Mouse (Mus musculus) kidney, embryonic 14.5 days (tissue): Measurements from ENCODE around the gene Ccdc185. TPM values are rescaled to one million over a fixed set of nuclear protein-coding genes. Genes with fewer than 3 reads are reported as not detected.
A peak's percentile ranks its signal among the peaks of the same experiment; 100 is the strongest.

Source experiments
- ATAC-seq: fragments of 200-750 bp; cut with Nextera tagmentation; 2 replicates; pipeline ENCODE4 v1.8.0; 2017; ENCODE audit warnings: moderate number of reproducible peaks, mild to moderate bottlenecking, moderate TSS enrichment, moderate library complexity; ENCODE audit not compliant: low FRiP score, low TSS enrichment
- H3K27ac ChIP-seq: fragments of 300-500 bp; sonication (generic); 2 replicates; pipeline ENCODE4 v1.5.1; 2014; ENCODE audit warnings: low read depth, mild to moderate bottlenecking, low read length, moderate library complexity, mixed read lengths
- H3K27me3 ChIP-seq: fragments of 300-500 bp; sonication (generic); 2 replicates; pipeline ENCODE4 v1.6.1; 2014; ENCODE audit warnings: mild to moderate bottlenecking, low read length; ENCODE audit not compliant: control insufficient read depth, insufficient read depth
- H3K36me3 ChIP-seq: fragments of 300-500 bp; sonication (generic); 2 replicates; pipeline ENCODE4 v1.6.1; 2014; ENCODE audit warnings: low read length, mixed read lengths; ENCODE audit not compliant: control insufficient read depth, insufficient read depth
- H3K4me1 ChIP-seq: fragments of 300-500 bp; sonication (generic); 2 replicates; pipeline ENCODE4 v1.6.1; 2014; ENCODE audit warnings: low read length, mixed read lengths; ENCODE audit not compliant: control insufficient read depth, insufficient read depth
- H3K4me2 ChIP-seq: fragments of 300-500 bp; sonication (generic); replicated peaks from 2 replicates; pipeline ENCODE4 v1.6.1; 2014; ENCODE audit warnings: low read depth, mild to moderate bottlenecking, low read length
- H3K4me3 ChIP-seq: fragments of 300-500 bp; sonication (generic); 2 replicates; pipeline ENCODE4 v1.5.1; 2014; ENCODE audit warnings: mild to moderate bottlenecking, low read length
- H3K9ac ChIP-seq: fragments of 300-500 bp; sonication (generic); 2 replicates; pipeline ENCODE4 v1.6.1; 2014; ENCODE audit warnings: low read depth, mild to moderate bottlenecking, low read length, moderate library complexity
- H3K9me3 ChIP-seq: fragments of 300-500 bp; sonication (generic); 2 replicates; pipeline ENCODE4 v1.6.1; 2016; ENCODE audit warnings: low read length; ENCODE audit not compliant: control insufficient read depth
- whole genome bisulfite sequencing: fragments of 180-500 bp; shearing (Covaris S2); extraction: QIAGEN DNeasy Blood & Tissue Kit; methylation state at CpG from one replicate; pipeline ENCODE4 v1.1.7; 2014; 5-methylcytosine and 5-hydroxymethylcytosine counted together
- polyA plus RNA-seq: library from polyadenylated mRNA; unstranded; fragments of >200 nt; fragmentation: Nextera tagmentation; extraction: Ambion mirVana; gene quantifications from 2 replicates; pipeline ENCODE4 v1.2.1, GENCODE M21; 2014

The Ccdc185 gene
- polyA plus RNA-seq, result not detected in 2 replicates

DNA sequence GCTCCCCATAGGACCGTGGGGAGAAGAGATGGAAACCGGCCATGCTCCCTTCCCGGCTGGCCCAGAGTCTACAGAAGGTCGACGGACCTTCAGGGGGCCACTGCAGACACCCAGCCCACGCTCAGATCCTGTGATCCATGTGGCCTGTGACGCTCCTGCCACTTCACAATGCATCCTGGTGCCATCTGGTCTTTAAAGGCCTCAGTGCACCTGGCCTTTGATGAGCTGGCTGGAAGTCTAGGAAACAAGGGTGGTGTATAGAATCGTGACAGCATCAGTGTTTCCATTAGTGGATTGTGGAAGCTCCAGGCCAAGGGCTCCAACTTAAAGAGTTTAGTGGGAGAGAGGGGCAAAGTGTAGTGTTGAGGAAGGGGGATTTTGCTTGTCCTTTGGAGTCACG, at the start of gene Ccdc185:
Gene Ccdc185, minus strand, starts transcription at position 101 of the 400 bp plus-strand sequence.
- Histone ChIP-seq H3K27ac (no peak within 1 kb of the TSS), H3K36me3 (no peaks in the 10 kb centered on the region), H3K9ac (no peak within 1 kb of the TSS), H3K4me1 (no peaks in the 10 kb centered on the region), H3K27me3 (no peaks in the 10 kb centered on the region), H3K4me3 (no peak within 1 kb of the TSS), H3K9me3 (no peaks in the 10 kb centered on the region; the same call in 1 of the 2 replicates), H3K4me2 (no peak within 1 kb of the TSS)
- 93% methylated on average over 9 of the region's 9 CpGs for WGBS
- ATAC-seq, result no peak

DNA sequence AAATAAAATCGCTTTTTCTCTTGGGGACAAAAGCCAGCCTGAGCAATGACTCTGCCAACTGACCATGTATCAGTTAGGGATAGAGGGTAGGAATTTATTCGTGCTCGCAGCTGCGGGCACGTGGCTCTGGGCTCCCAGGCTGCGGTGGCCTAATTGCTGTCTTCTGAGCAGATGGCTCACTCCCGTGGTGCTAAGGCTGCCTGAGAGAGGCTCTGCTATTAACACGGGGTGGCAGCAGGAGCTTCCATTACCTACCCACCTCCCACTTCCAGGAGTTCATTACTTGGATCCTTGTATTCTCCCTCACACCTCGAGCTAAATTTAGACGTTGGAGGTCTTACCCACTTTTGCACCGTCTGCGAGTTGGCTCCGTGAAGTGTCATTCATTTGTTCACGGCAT, 48.1 kb upstream of the Ccdc185 start:
- Histone ChIP-seq H3K4me2 (no peak overlapping the region), H3K4me3 (no peak overlapping the region), H3K27ac (no peak overlapping the region), H3K4me1 (peaks cover 9% of the 10 kb centered on the region), H3K27me3 (no peaks in the 10 kb centered on the region), H3K36me3 (no peaks in the 10 kb centered on the region), H3K9ac (no peak overlapping the region), H3K9me3 (no peaks in the 10 kb centered on the region)
- no peak for ATAC-seq
- 34% methylated on average over 14 of the region's 14 CpGs for WGBS

DNA sequence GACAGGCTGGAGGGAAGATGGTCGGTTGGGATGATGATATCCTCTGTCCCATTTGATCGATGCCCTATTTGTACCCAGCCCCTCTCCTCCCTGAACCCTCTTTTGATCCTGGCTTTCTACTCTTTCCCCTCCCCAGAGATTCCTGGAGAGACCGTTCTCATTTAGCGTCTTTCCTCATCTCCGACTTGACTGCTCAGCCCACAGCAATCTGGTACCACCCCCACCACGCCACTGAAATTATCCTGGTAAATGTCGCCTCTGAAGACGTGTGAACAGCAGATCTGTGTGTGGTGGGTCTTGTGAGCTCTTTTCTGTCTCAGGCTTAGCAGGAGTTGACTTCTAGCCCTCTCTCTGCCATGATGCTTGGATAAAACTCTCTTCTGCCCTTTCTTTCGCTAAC, 45.6 kb upstream of the Ccdc185 start:
- Histone ChIP-seq H3K4me1 (peaks cover 12% of the 10 kb centered on the region), H3K27ac (no peak overlapping the region), H3K9me3 (no peaks in the 10 kb centered on the region), H3K36me3 (no peaks in the 10 kb centered on the region), H3K27me3 (no peaks in the 10 kb centered on the region), H3K4me3 (no peak overlapping the region), H3K9ac (no peak overlapping the region), H3K4me2 (no peak overlapping the region)
- ATAC-seq, result no peak
- WGBS, result 95% methylated on average over 9 of the region's 9 CpGs

DNA sequence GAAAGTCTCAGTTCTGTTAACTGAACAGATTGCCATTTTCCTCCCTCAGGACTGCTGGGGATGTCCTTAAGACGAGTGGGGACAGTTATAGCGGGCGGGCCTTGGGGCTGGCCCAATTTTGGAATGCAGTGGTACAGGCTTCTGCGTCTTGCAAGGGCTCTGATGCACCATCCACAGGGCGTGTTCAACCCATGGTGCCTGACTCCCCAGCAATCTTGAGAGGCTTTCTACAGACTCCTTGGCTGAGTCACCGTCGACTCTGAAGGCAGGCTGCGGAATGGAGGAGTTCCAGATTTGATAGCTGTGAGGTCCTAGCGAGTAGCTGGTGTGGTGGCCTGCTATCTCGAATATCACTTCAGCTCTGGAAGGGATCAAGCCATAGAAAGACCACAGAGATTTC, 45.2 kb upstream of the Ccdc185 start:
- no peaks in the 10 kb centered on the region for H3K27me3 ChIP-seq
- H3K9ac ChIP-seq, result no peak overlapping the region
- H3K27ac ChIP-seq, result no peak overlapping the region
- whole genome bisulfite sequencing, result 93% methylated on average over 10 of the region's 10 CpGs
- H3K36me3 ChIP-seq, result no peaks in the 10 kb centered on the region
- H3K4me1 ChIP-seq, result peaks cover 14% of the 10 kb centered on the region
- no peak overlapping the region for H3K4me2 ChIP-seq
- H3K4me3 ChIP-seq, result no peak overlapping the region
- no peak for ATAC-seq
- H3K9me3 ChIP-seq, result no peaks in the 10 kb centered on the region

DNA sequence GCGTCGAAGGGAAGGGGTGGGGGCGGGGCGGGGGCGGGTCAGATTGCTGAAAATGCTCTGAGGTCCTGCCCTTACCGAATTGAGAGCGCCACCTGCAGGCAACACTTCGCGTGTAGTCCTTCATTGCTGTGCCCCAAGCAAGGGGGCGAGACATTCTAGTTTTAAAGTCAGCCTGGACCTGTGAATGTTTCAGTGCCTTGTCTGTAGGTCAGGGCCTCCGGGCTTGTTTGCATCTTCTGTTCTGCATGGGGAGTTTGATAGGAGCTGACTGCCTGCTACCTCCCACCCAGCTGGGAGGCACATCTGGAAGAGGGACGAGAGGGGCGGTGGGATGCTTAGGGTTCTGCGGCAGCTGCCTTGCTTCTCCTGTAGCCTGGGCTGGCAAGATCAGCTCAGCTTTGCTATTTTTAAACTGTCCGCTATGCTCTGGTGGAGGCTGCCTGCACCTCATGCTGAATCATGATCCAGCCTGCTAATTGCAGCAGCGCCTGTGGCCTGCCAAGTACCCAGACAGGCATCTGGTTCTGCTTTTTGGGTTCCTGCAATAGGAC, 43.6 kb upstream of the Ccdc185 start:
- Histone ChIP-seq H3K4me3 (no peak overlapping the region), H3K9me3 (no peaks in the 10 kb centered on the region), H3K4me1 (peaks cover 22% of the 10 kb centered on the region), H3K36me3 (no peaks in the 10 kb centered on the region), H3K9ac (no peak overlapping the region), H3K4me2 (peak overlapping the region; percentile 29), H3K27me3 (no peaks in the 10 kb centered on the region), H3K27ac (0 out of 2 replicates have a peak overlapping the region, but pooled peaks have one; percentile 47)
- peak; percentile 78 for ATAC-seq
- 10% methylated on average over 16 of the region's 16 CpGs for WGBS

DNA sequence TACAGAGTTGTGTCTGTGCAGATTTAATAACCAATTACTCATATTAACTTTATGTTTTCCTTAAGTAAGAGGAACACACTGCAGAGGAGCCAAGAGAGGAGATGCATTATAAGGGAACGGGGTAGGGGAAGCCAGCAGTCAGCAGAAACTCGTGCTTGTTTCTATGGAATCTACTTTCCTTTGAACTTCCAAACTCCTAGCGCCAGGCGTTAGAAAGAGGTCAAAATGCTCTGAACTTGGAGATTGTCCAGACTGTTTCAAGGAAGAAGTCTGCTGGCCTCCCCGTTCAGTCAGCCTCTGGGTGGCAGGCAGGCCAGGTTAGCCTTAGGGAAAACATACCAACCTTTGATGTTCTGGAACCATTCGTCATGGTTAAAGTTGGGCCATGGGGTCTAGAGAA, 39.9 kb upstream of the Ccdc185 start:
- Histone ChIP-seq H3K9ac (no peak overlapping the region), H3K36me3 (no peaks in the 10 kb centered on the region), H3K9me3 (no peaks in the 10 kb centered on the region), H3K27me3 (no peaks in the 10 kb centered on the region), H3K27ac (no peak overlapping the region), H3K4me1 (peaks cover 29% of the 10 kb centered on the region), H3K4me3 (no peak overlapping the region), H3K4me2 (no peak overlapping the region)
- WGBS, result 31% methylated on average over 6 of the region's 6 CpGs
- no peak for ATAC-seq

DNA sequence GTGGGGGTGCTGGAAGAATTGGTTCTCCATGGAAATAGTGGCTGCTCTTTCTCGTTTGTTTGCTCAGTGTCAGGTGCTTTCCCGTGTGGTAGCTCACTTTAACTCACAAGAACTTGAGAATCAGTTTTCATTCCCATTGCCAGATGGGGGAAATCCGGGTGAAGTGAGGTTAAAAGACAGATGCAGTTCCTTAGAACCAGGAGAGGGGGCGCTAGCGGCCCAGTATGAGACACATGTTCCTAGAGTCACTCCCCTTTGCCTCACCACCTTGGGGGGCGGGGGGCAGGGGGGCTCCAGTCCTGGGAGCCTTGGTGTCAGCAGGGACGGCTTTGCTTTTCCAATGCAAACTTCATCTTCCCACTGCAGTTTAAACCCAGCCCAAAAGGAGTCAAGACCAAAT, 38.0 kb upstream of the Ccdc185 start:
- Histone ChIP-seq H3K4me3 (no peak overlapping the region), H3K27me3 (no peaks in the 10 kb centered on the region), H3K9me3 (no peaks in the 10 kb centered on the region), H3K36me3 (no peaks in the 10 kb centered on the region), H3K9ac (no peak overlapping the region), H3K27ac (no peak overlapping the region), H3K4me1 (peaks cover 20% of the 10 kb centered on the region), H3K4me2 (no peak overlapping the region)
- no peak for ATAC-seq
- WGBS, result 60% methylated on average over 7 of the region's 7 CpGs

DNA sequence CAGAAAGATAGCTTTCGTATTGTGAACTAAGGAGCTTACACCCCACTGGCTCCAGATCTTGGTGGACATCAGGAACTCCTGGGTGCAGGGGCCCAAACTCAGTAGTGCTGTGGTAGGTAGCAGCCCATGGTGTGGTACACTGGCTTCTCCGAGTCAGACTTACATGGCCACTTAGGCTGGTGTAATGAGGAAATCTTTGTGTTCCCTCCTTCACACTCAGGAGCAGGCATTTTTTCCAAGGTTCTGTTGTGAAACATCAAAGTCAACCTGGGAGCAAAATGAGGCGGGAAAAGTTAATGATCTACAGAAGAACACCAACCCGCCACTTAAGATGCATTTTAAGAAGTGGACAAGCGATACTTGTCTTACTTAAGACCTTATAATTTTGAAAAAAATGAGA, 36.5 kb upstream of the Ccdc185 start:
- no peak for ATAC-seq
- Histone ChIP-seq H3K4me1 (peaks cover 18% of the 10 kb centered on the region), H3K36me3 (no peaks in the 10 kb centered on the region), H3K9ac (no peak overlapping the region), H3K27me3 (no peaks in the 10 kb centered on the region), H3K9me3 (no peaks in the 10 kb centered on the region), H3K4me2 (no peak overlapping the region), H3K27ac (no peak overlapping the region), H3K4me3 (no peak overlapping the region)
- WGBS, result 75% methylated on average over 5 of the region's 5 CpGs

DNA sequence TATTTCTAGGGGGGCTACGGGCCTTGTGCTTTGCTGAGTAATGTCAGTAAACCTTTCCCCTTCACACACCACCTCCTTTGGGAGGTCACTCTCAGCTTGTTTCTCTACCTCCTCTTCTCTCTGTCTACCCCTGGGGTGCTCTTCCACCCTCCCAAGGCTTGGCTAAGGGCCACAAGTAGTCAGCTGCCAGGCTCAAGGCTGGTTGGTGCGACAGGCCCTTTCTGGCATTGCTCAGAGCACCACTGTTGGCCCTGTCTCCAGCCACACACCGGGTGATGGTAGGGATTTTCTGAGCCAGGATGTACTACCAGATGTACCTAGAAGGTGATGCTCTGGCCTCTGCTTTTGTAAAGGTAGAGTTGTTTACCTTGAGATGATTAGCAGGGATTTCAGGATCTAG, 35.8 kb upstream of the Ccdc185 start:
- Histone ChIP-seq H3K36me3 (no peaks in the 10 kb centered on the region), H3K4me3 (no peak overlapping the region), H3K27me3 (no peaks in the 10 kb centered on the region), H3K4me1 (peaks cover 18% of the 10 kb centered on the region), H3K9me3 (no peaks in the 10 kb centered on the region), H3K27ac (no peak overlapping the region), H3K4me2 (no peak overlapping the region), H3K9ac (no peak overlapping the region)
- 87% methylated on average over 3 of the region's 3 CpGs for WGBS
- no peak for ATAC-seq
